Mouse (Mus musculus) kidney, adult 2 months (tissue): ENCODE data around the gene B9d2. TPM values are rescaled to one million over a fixed set of nuclear protein-coding genes. Genes with fewer than 3 reads are reported as not detected.

Experiments
- DNase-seq: peaks from one replicate; pipeline ENCODE4 v3.0.0; 2021
- H3K27ac ChIP-seq: fragments of 200-500 bp; 2 replicates; pipeline ENCODE4 v1.5.1; 2012; ENCODE audit warnings: low read depth, low read length, control low read depth, inconsistent platforms; ENCODE audit not compliant: insufficient read depth
- H3K27me3 ChIP-seq: fragments of 200-500 bp; replicated peaks from 2 replicates; pipeline ENCODE4 v1.6.1; 2012; ENCODE audit warnings: mild to moderate bottlenecking, moderate library complexity, low read length, inconsistent platforms; ENCODE audit not compliant: control insufficient read depth, insufficient read depth
- H3K36me3 ChIP-seq: fragments of 200-500 bp; 2 replicates; pipeline ENCODE4 v1.6.1; 2012; ENCODE audit warnings: mild to moderate bottlenecking, moderate library complexity, low read length, inconsistent platforms; ENCODE audit not compliant: control insufficient read depth, insufficient read depth
- H3K4me1 ChIP-seq: fragments of 200-500 bp; 2 replicates; pipeline ENCODE4 v1.6.1; 2011; ENCODE audit warnings: low read length; ENCODE audit not compliant: control insufficient read depth, insufficient read depth
- H3K4me3 ChIP-seq: fragments of 200-500 bp; 2 replicates; pipeline ENCODE4 v1.5.1; 2011; ENCODE audit warnings: mild to moderate bottlenecking, low read depth, low read length, control low read depth; ENCODE audit not compliant: insufficient read depth
- CTCF ChIP-seq: fragments of 200-500 bp; conservative IDR thresholded peaks from 2 replicates; pipeline ENCODE4 v1.5.1; 2011; ENCODE audit warnings: low read depth, mild to moderate bottlenecking, control low read depth, low read length, moderate library complexity, mixed read lengths; ENCODE audit not compliant: insufficient read depth, insufficient read length
- POLR2A ChIP-seq: fragments of 200-500 bp; IDR thresholded peaks from one replicate; pipeline ENCODE4 v1.6.1; 2011; ENCODE audit warnings: low read depth, low read length, control low read depth
- WGBS: fragments of 180-500 bp; shearing (Covaris S2); methylation state at CpG from one replicate; pipeline ENCODE4 v1.1.7; 2018; 5-methylcytosine and 5-hydroxymethylcytosine counted together
- polyA plus RNA-seq: library from polyadenylated mRNA; depleted of rRNA; stranded (reverse); fragments of >200 nt; gene quantifications from 2 replicates; pipeline ENCODE4 v1.2.3, GENCODE M21; 2012

Gene B9d2
- polyA plus RNA-seq, 1 experiment = 63.1 TPM

GRCm38 (mm10) chr7:25703793-25704494, 23.4 kb downstream of the B9d2 start:
- Histone ChIP-seq H3K27ac (no peak overlapping the region), H3K36me3 (no peaks in the 10 kb centered on the region), H3K4me1 (no peaks in the 10 kb centered on the region), H3K4me3 (no peak overlapping the region), H3K27me3 (no peaks in the 10 kb centered on the region)
- no peak for TF ChIP-seq POLR2A
- TF ChIP-seq CTCF = no peak
- peak; percentile 52 for DNase-seq
- 37% methylated on average over 10 of the region's 10 CpGs for WGBS

- TF ChIP-seq POLR2A (no peak), CTCF (no peak)
- H3K4me1 ChIP-seq = 0 out of 2 replicates have a peak, but pooled peaks cover 3% of the 10 kb centered on the region
- WGBS = 31% methylated on average over 35 of the region's 37 CpGs
- no peak overlapping the region for H3K27ac ChIP-seq
- no peaks in the 10 kb centered on the region for H3K27me3 ChIP-seq
- H3K4me3 ChIP-seq = no peak overlapping the region
- no peaks in the 10 kb centered on the region for H3K36me3 ChIP-seq
- DNase-seq = no peak
Measured at GRCm38 (mm10) chr7:25704716-25705364, 24.3 kb downstream of the B9d2 start.

GRCm38 (mm10) chr7:25705801-25706251, 25.2 kb downstream of the B9d2 start:
- no peaks in the 10 kb centered on the region for H3K27me3 ChIP-seq
- no peaks in the 10 kb centered on the region for H3K36me3 ChIP-seq
- WGBS = 48% methylated on average over 6 of the region's 6 CpGs
- 0 out of 2 replicates have a peak, but pooled peaks cover 3% of the 10 kb centered on the region for H3K4me1 ChIP-seq
- H3K4me3 ChIP-seq = no peak overlapping the region
- peak overlapping the region; percentile 33 for H3K27ac ChIP-seq
- TF ChIP-seq POLR2A (no peak), CTCF (no peak)
- peak; percentile 69 for DNase-seq

- TF ChIP-seq CTCF (no peak), POLR2A (no peak)
- WGBS = 61% methylated on average over 7 of the region's 7 CpGs
- Histone ChIP-seq H3K4me3 (no peak overlapping the region), H3K27ac (peak overlapping the region; percentile 66; the same call in 1 of the 2 replicates), H3K4me1 (0 out of 2 replicates have a peak, but pooled peaks cover 3% of the 10 kb centered on the region), H3K27me3 (no peaks in the 10 kb centered on the region), H3K36me3 (no peaks in the 10 kb centered on the region)
- DNase-seq = no peak
Measured at GRCm38 (mm10) chr7:25706578-25707170, 26.1 kb downstream of the B9d2 start.

GRCm38 (mm10) chr7:25707581-25708292, 27.2 kb downstream of the B9d2 start:
- 43% methylated on average over 15 of the region's 15 CpGs for WGBS
- Histone ChIP-seq H3K27ac (peak overlapping the region; percentile 66), H3K4me3 (no peak overlapping the region), H3K4me1 (0 out of 2 replicates have a peak, but pooled peaks cover 3% of the 10 kb centered on the region), H3K36me3 (no peaks in the 10 kb centered on the region), H3K27me3 (no peaks in the 10 kb centered on the region)
- peak; percentile 79 for DNase-seq
- TF ChIP-seq POLR2A (no peak), CTCF (no peak)

- 14% methylated on average over 12 of the region's 12 CpGs for WGBS
- 0 out of 2 replicates have a peak, but pooled peaks cover 3% of the 10 kb centered on the region for H3K4me1 ChIP-seq
- H3K4me3 ChIP-seq = no peak overlapping the region
- no peak for TF ChIP-seq POLR2A
- TF ChIP-seq CTCF = no peak
- H3K27ac ChIP-seq = no peak overlapping the region
- H3K27me3 ChIP-seq = no peaks in the 10 kb centered on the region
- H3K36me3 ChIP-seq = no peaks in the 10 kb centered on the region; the same call in 1 of the 2 replicates
- no peak for DNase-seq
Measured at GRCm38 (mm10) chr7:25709961-25710360, 29.4 kb downstream of the B9d2 start.
